Mouse (Mus musculus): Measurements from ENCODE around the gene Eif4g1.

DNA sequence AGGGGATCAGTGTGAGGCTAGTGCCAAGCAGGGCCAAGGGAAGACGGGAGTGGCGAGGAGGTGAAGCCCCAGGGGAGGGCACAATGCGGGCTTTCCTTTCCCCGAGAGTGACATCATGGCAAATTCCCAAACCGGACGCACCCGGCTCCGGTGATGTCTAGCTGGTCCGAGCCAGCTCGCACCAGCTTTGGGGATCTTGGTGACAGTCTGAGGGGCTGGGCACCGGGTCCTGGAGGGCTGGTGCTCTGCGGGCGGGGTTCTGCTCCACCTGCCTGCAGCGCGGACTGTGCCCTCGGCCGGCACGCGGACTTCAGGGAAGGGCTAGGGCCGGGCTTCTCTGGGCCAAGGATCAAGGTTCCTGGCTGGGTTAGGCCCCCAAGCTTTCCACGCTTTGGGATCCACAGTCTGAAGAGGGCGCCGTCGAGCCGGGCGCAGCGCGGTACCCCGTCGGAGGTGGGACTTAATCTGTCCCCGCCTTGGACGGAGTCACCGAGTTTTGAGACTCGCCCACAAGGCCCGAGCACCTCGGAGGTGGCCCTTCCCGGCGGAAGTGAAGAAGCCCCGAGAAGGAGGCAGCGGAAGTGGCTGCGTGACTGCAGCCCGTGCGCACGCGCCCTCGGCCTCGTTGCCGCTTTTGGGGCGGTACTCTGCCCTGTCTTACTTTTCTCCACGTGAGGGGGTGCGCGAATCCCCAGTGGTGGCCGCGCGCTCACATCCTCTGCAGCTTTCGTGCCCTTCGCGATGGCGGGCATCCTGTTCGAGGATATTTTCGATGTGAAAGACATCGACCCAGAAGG, 49.3 kb downstream of the Eif4g1 start, which contains the start of the genes Polr2h and Clcn2:
- TF ChIP-seq POLR2A (IDR thresholded peaks at IDR 0.05; ENCODE audit: control insufficient read depth, extremely low read depth, insufficient read depth, low read length, poor library complexity) (peak; percentile 92), CTCF (IDR thresholded peaks at IDR 0.05; ENCODE audit: borderline replicate concordance, control insufficient read depth, extremely low read depth, insufficient read depth, low read length, poor library complexity) (peak; percentile 49; the same call in 1 of the 2 replicates)

All from thymus, adult 2 months (tissue).